Mouse (Mus musculus) layer of hippocampus, postnatal 14 days (tissue): ENCODE results near the gene Gm19935. TPM values are rescaled to one million over a fixed set of nuclear protein-coding genes. Genes with fewer than 3 reads are reported as not detected.

Experiments
- DNase-seq, 2 experiments: peaks; one replicate each; pipeline ENCODE4 v3.0.0; 2021 to 2022; ENCODE audit warnings: low spot score in 2 of 2, mixed read lengths in 1 of 2
- total RNA-seq, 2 experiments: library from RNA; stranded (reverse); gene quantifications; 2 replicates each; pipeline ENCODE4 v1.2.3; 2021

Gm19935 gene
- total RNA-seq, 2 experiments from 2014 or later: 2.3 to 5.2 TPM

GRCm38 (mm10) chr8:90830980-90831379 lies 13.8 kb upstream of the Gm19935 start:
- DNase-seq: no peak

GRCm38 (mm10) chr8:90829825-90830224 lies 12.6 kb upstream of the Gm19935 start:
- DNase-seq: no peak

- peak; percentile 22 to 40 for DNase-seq
These were observed 12.0 kb upstream of the Gm19935 start for GRCm38 (mm10) chr8:90828987-90829740.

- peak; percentile 97 to 99 for DNase-seq
These were observed 11.2 kb upstream of the Gm19935 start, which contains the start of gene Chd9 for GRCm38 (mm10) chr8:90828181-90828986. Chd9 (plus strand) TSS chr8:90828352.

- no peak for DNase-seq
These were observed 8.3 kb upstream of the Gm19935 start for GRCm38 (mm10) chr8:90825459-90825871.

GRCm38 (mm10) chr8:90822443-90822842 lies 5.2 kb upstream of the Gm19935 start:
- DNase-seq: no peak

GRCm38 (mm10) chr8:90820321-90820696 lies 3.1 kb upstream of the Gm19935 start:
- no peak for DNase-seq

GRCm38 (mm10) chr8:90819561-90820320 lies 2.5 kb upstream of the Gm19935 start:
- no peak for DNase-seq

- no peak for DNase-seq
These were observed 921 bp downstream of the Gm19935 start for GRCm38 (mm10) chr8:90816061-90816882.

GRCm38 (mm10) chr8:90813602-90814320 lies 3.4 kb downstream of the Gm19935 start:
- DNase-seq: no peak

- no peak for DNase-seq
These were observed 17.7 kb downstream of the Gm19935 start for GRCm38 (mm10) chr8:90799473-90799872.

- DNase-seq: peak; percentile 55 to 63
These were observed 22.0 kb downstream of the Gm19935 start for GRCm38 (mm10) chr8:90794990-90795861.

GRCm38 (mm10) chr8:90793710-90794109 lies 23.5 kb downstream of the Gm19935 start:
- DNase-seq: peak; percentile 85 to 90

- no peak for DNase-seq
These were observed 25.6 kb downstream of the Gm19935 start for GRCm38 (mm10) chr8:90791616-90792015.

GRCm38 (mm10) chr8:90769791-90770190 lies 47.4 kb downstream of the Gm19935 start:
- DNase-seq: no peak
